Mouse (Mus musculus): Measurements from ENCODE around the gene Mbd5.
"Not testable (repeated sequence)": the region's sequence is repeated elsewhere in the genome, so short reads cannot be mapped to it uniquely, and the experiment has no call there.

Gene Mbd5

DNA sequence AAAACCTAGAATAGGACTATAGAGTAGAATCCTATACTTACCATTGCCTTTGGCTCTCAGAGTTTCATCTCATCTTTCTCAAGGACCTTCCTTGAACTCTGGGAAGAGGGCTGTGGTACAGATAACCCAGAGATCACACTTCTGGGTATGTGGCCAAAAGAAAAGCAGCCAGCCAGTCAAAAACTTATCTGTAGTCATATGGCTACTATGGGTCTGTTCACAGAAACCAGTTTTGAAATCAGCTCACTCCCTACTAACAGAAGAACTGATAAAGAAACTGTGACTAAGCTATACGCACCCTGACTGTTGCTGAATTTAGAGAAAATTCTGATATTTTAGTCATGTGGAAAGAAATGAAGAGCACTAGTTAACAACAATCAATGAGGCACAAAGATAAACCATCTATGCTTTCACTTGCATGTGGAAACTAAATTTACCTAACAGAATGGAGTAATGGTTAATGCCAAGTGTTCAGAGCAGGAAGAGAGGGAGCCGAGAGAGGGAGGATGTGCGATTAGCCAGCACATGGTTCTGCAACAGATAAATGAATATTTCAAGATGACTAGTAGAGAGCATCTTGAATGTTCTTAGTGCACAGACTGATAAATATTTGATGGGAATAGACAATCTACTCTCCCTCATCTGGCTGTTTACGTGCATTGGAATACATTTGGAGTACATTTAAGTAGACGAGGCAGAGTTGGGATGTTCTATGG lies 211.1 kb downstream of the Mbd5 start:
- DNase-seq (ENCODE audit: extremely low read depth, insufficient read length, low spot score): no peak

DNA sequence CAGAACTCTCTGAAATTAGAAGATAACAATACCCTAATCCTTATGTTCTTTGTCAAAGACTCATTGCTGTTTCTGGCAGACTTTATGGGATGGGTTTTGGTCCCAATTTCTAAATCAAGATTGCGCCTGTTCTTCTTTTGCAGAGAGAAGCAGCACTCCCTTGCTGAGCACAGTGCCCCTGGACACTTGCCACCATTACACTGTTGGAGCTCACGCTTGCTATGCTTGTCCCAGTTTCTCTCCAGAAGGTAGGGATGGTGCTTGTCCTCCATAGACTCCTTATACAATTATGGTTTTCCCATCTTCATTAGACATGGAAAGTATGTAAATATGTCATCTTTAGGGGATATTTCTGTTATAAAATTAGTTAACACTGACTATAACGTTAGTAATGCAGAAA lies 220.5 kb downstream of the Mbd5 start:
- no peak for DNase-seq (ENCODE audit: extremely low read depth, insufficient read length, low spot score)

DNA sequence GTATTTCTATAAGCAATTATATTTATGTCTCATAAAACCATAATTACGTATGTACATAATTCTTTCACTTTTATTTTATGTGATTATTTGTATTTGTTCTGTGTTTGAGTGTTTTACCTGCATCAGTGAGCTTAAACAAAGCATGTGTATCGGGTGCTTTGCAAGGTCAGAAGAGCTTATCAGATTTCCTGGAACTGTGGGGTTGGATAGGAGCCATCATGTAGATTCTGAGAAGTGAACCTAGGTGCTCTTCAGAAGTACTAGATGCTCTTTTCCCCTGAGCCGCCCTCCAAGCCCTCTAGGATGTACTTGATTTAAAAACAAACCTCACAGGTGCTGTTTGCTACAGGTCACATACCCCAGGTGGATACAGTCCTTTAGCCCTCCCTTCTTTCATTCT lies 227.7 kb downstream of the Mbd5 start:
- DNase-seq (ENCODE audit: extremely low read depth, insufficient read length, low spot score): no peak

DNA sequence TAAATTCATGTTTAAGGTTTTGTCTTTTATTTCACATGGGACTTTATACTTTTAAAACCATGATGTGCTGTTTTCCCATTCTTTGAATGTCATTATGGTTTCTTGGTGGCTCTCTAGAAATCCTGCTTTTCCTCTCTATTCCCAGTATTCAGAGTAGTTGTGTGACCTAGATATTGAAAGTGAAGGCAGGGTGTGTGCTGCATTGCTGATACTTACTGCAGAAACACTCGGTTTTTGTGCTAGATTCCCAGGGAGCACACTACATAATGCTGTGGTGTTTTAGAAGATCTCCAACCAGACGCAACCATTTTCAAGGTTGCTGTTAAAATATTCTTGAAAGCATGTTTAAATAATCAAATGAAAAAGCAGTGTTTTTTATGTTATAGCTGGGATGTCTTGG lies 241.7 kb downstream of the Mbd5 start:
- DNase-seq (ENCODE audit: extremely low read depth, insufficient read length, low spot score): no peak

DNA sequence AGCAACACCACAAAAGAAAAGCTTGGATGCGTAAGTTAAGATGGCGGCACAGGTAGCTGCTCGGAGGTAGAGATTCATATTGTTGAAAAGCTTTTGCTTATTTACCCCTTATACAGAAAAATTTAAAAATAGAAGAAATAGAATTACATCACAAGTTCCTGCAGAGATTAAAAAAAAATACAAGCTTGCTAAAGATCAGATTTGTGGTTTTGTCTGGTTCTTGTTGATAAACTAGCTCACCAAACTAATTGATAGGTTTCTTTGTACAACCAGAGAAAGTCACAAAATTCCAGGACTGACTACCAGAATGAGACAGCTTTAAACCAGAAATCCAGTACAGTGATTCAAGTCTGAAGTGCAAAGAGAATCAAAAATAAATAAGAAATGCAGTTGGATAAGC lies 242.4 kb downstream of the Mbd5 start:
- DNase-seq (ENCODE audit: extremely low read depth, insufficient read length, low spot score): no peak

DNA sequence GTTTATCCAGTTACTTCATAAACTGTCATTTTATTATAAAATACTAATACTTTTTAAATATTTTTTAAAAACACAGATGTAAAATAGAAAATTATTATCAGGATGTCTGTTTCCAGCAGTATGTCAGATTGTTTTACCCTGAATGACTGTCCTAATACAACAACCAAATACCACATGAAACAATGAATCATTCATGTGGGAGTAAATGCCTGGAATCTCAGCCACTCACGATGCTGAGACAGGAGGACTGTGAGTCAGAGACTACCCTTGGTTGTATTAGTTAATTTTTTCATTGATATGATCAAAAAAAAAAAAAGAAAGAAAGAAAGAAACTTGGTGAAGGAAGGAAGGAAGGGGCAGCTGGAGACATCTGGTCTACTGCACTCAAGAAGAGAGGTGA lies 254.8 kb downstream of the Mbd5 start:
- peak; percentile 24 for DNase-seq (ENCODE audit: extremely low read depth, insufficient read length, low spot score)

DNA sequence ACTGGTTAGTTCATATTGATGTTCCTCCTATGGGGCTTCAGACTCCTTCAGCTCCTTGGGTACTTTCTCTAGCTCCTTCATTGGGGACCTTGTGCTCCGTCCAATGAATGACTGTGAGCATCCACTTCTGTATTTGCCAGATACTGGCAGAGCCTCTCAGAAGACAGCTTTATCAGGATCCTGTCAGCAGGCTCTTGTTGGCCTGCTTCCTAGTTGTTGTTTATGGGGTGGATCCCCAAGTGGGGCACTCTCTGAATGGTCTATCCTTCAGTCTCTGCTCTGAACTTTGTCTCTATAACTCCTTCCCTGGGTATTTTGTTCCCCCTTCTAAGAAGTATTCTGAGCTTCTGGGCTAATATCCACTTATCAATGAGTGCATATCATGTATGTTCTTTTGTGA lies 256.4 kb downstream of the Mbd5 start:
- not testable (repeated sequence) for DNase-seq (ENCODE audit: extremely low read depth, insufficient read length, low spot score)

DNA sequence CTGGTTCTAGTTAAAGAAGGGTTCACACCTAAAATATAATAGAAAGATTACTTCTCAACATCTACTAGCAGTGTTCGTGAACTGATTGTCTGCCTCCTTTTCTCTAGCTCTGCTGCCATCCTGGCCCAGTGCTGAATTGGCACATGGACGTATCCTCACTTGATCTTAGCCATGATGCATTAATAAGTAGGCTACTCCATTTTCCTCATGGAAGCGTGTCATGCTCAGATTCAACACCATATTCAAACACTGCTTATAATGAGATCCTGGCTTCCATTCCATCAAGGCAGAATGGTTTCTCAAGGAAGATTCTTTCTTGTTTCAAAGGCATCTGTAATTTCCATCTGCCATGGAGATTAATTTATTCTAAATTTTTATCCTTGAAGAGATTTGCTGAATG lies 260.0 kb downstream of the Mbd5 start:
- DNase-seq (ENCODE audit: extremely low read depth, insufficient read length, low spot score): no peak

DNA sequence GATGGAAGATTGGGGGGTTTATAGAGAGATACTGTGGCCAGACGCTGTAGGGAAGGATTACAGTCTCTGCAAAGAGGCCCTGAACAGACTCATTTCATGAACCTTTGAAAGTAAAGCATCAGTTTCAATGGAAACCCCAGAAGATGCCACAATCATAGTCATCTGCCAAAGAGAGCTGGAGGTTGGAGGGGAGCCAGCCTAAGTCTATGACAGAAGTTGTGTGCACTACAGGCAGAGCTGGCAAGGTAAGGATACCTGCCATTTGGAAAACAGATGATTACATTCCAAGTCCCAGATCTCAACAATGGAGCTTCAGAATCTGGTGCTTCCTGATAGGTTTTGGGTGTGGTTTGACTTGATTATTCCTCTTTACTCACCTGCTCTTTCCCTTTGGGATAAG lies 261.1 kb downstream of the Mbd5 start:
- DNase-seq (ENCODE audit: extremely low read depth, insufficient read length, low spot score): no peak

DNA sequence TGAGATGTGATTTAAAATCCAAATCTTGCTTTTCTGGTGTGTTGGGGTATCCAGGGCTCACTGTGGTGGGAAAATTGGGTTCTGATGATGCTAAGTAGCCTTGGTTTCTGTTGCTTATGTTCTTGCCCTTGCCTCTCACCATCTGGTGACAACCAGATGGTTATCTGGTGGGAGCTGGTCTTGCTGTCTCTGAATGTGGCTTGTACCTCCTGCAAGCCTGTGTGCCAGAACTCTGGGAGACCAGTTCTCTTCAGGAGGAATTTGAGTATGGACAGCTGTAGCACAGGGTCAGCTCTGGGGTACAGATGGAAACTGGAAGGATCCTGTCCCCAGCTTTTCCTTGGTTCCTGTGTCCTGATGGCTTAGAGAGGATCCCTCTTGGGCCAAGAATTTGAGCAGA lies 280.4 kb downstream of the Mbd5 start:
- DNase-seq (ENCODE audit: extremely low read depth, insufficient read length, low spot score): no peak

DNA sequence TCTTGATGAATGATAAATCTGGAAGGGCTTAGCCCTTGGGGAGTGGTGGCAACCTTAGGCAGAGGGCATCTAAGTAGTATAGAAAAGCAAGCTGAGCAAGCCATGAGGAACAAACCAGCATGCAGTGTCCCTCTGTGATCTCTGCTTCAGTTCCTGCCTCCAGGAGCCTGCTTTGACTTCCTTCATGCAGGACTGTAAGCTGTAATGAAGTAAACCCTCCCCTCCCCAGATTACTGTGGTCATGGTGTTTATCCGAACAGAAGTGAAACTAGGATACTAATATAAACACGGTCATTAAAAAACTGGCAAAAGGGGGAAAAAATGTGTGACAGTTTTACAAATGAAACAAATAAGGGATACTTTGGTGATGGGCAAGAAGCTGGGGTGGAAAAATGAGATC lies 284.8 kb downstream of the Mbd5 start:
- DNase-seq (ENCODE audit: extremely low read depth, insufficient read length, low spot score): no peak

DNA sequence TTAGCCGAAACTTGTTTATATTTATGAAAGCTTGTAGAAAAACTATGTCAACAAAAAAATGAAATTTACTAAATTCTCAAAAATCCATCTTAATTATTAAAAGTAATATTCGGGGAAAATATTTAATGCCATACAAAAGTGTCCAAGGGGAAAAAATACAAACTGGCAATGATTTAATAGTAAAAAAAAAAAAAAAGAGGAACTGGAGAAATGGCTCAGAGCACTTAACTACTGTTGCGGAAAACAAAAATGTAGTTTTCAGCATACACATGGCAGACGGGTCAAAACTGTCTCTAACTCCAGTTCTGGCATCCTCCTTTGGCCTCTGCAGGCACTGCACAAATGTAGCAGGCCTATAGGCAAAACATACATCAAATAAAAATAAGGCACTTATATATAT lies 292.4 kb downstream of the Mbd5 start:
- DNase-seq (ENCODE audit: extremely low read depth, insufficient read length, low spot score): no peak

DNA sequence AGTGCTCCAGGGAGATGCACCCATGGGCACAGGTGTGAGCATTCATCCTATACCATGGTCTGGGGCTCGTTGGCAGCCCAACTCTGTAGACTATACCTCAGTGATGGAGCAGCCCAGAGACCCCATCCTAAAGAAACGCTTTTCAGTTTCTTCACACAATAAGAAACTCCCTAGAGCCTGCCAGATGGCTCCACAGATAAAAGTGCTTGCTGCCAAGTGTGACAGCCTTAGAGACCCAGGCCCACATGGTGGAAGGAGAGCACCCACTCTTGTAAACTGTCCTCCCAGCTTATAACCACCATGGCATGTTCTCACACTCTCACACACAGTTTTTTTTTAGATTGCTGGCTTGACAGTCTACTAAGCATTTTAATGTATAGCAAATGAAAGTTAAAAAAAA lies 314.8 kb downstream of the Mbd5 start:
- no peak for DNase-seq (ENCODE audit: extremely low read depth, insufficient read length, low spot score)

DNA sequence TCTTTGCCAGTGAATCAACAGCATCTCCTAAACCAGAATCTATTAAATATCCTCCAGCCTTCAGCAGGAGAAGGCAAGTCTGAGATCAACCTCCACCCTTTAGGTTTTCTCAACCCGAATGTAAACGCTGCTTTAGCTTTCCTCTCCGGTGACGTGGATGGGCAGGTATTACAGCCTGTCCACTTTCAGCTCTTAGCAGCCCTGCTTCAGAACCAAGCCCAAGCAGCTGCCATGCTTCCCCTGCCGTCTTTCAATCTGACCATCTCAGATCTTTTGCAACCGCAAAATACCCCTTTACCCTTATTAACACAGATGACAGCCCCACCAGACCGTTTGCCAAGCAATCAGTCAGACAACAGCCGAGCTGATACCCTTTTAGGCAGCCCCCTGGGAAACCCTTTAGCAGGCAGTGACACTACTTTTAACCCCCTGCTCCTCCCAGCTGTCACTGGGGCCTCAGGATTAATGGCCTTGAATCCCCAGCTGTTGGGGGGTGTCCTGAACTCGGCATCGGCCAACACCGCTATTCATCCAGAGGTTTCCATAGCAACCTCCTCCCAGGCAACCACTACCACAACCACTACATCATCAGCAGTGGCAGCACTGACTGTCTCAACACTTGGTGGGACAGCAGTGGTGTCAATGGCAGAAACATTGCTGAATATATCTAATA lies 323.1 kb downstream of the Mbd5 start:
- no peak for DNase-seq (ENCODE audit: extremely low read depth, insufficient read length, low spot score)

DNA sequence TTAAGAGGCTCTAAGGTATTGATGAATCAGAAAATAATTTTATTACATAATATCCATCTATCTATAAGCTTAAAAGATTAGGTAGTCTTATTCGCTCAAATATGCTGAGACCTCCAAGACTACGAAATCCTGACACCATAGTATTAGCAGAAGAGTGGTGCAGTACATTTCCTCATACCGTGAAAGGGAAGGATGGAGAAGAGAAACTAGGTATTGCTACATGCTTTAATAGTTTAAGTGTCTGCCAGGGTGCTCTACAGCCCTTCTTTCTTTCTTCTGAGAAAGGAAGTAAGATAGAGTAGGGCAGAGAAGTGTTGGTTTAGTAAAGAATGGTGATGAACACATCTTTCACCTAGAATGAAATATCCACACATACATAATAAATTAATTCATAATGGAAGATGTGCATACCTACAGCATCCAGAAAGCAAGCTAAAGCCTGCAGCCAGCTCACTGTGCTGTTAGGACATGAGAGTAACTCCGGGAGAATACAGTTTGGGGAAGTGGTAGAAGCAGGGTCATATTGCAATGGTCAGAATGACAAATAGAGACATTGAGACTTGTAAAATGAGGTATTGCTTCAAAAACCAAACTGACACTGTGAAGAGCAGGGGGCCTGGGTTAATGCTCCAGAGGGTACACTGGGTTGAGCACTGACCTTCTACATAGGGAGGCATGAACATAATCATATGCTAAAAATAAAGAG lies 326.9 kb downstream of the Mbd5 start:
- DNase-seq (ENCODE audit: extremely low read depth, insufficient read length, low spot score): no peak

DNA sequence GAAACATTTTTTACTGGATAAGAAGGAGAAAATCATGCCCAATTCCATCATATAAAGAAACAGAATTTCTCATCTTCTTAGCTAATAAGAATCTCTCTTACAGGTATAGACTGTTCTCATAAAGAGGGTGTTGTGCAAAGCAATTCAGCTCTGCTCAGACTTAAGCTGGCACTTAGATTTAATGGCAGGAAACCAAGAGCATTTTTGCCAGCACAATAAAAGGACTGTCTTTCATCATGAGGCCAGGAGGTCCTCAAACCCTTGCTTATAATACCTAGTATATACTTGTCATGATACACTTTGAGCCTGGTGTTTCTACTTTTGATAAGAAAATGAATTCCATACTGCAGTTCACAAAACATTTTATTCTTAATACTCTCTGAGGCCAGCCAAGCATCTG lies 331.2 kb downstream of the Mbd5 start:
- no peak for DNase-seq (ENCODE audit: extremely low read depth, insufficient read length, low spot score)

DNA sequence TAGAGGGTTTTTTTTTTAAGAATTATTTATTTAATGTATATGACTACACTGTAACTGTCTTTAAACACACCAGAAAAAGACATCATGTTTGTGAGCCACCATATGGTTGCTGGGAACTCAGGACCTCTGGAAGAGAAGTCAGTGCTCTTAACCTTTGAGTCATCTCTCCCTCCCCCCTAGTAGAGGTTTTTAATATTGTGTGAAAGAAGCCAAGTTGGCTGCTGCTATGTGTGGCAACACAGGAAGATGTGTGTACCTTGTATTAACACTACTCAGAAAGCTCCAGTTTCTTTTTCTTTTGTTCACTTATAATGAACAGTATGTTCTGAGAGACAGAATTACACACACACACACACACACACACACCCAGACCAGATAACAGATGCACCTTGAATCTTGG lies 334.3 kb downstream of the Mbd5 start:
- DNase-seq (ENCODE audit: extremely low read depth, insufficient read length, low spot score): no peak

DNA sequence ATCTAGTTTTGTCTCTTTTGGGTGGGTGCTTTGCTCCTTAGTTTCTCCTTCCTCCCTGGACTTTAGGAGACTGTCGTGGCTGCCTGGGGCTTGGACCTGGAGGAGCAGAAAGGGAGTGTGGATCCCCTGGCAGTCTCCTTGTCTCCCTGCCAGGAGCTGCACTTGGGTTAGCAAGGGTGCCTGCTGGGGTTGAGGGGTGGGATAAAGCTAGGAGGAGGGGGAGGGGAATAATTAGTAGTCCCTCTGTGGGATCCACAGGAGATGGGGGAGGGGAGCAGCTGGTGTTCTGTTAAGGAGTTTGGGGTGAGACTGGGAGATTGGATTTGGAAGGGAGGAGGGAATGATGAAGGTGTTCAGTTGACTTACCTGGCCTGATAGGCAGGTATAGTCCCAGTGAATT lies 337.7 kb downstream of the Mbd5 start:
- DNase-seq (ENCODE audit: extremely low read depth, insufficient read length, low spot score): no peak

DNA sequence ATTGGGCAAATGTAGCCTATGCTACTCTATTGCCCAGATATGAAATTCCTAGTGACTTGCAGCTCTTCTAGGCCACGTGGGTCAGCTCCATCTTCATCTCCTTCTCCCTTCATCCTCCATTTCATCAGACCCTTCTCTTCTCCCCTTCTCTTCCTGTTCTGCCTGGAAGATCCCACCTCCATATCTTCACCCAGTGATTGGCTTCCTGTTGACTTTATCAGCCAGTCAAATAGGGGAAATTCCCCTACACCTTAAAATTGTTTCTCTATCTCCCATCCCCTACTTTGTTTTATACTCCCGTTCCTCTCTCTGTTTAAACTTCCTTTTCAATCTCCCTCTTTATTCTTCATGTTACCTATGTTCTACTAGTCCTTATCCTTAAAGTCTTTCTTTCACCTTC lies 342.4 kb downstream of the Mbd5 start:
- DNase-seq (ENCODE audit: extremely low read depth, insufficient read length, low spot score): no peak

DNA sequence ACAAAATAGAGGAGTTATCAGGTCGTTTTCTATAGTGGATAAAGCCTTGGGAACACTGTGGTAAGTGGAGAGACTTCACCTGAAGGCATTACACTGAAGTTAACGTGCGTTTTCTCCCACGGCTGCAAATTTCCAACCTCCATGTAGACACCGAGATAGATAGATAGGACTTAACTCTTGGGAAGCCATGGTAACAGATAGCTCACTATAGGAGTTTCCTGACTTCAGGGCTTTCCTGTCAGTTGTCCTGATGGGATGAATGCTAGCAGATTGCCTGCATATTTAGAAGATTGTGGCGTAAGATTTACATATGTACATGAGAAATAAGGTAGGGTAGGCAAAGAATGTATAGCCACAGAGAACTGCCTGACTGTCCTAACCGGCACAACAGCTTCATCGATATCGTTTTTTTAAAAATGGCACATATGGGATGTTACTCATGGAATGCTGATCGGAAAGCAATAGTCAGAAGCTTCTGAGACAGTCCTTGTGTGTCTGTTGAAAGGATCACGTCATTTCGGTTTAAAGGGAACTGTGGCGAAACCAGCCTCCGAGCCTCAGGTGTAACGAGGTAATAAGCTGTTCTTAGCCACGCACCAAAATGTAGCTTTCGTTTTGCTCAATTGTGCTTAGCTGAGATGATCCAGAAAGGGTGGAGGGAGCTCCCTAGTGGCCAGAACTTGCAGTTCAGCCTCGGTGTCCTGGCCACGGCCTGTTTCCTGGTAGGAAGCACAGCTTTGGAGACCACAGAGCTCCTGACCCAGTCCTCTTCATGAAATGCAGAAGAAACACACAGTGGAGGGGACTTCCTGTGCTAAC lies 363.5 kb downstream of the Mbd5 start:
- DNase-seq (ENCODE audit: extremely low read depth, insufficient read length, low spot score): peak; percentile 67

DNA sequence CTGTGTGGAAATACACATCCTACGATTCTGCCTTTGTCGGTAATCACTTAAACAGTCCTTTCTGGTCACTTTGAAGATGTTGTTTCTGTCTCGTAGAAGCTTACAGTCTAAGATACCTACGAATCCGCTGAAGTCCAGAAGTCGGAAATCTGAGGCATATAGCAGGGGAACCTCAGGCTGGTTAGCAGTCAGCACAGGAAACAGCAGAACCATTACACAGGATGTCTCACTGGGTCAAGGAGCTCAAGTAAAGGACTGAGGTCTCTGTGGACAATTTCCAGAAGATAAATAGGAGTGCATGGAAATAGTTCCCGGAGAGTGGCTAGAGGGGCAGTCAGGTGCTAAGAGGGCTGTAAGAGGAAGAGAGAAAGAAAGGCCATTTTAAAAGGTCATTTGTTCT lies 384.3 kb downstream of the Mbd5 start:
- DNase-seq (ENCODE audit: extremely low read depth, insufficient read length, low spot score): no peak
